Mouse (Mus musculus) testis, adult 2 months (tissue): ENCODE results near the gene Sgsm2.

ENCODE experiments used
- CTCF ChIP-seq: fragments of 200-500 bp; IDR thresholded peaks from 2 replicates; pipeline ENCODE4 v1.5.1; 2012; ENCODE audit warnings: low read depth, mild to moderate bottlenecking, inconsistent platforms, low read length, moderate library complexity; ENCODE audit not compliant: control insufficient read depth, insufficient read depth, insufficient replicate concordance
- POLR2A ChIP-seq: fragments of 200-500 bp; IDR thresholded peaks from 2 replicates; pipeline ENCODE4 v1.6.1; 2012; ENCODE audit warnings: low read depth, mild to moderate bottlenecking, inconsistent platforms, low read length, moderate library complexity; ENCODE audit not compliant: control insufficient read depth

- no peak for TF ChIP-seq CTCF
- TF ChIP-seq POLR2A: no peak
Observed at GRCm38 (mm10) chr11:74870544-74870943, 26.3 kb downstream of the Sgsm2 start.
